In genomic region chr2:122485654-122486053, GRCm38 (mm10) we compare ENCODE assay signal across 17 mouse cellular contexts. TPM values are rescaled to one million over a fixed set of nuclear protein-coding genes. Genes with fewer than 3 reads are reported as not detected.
DNase-seq lines count a peak whose midpoint lies in the region; ATAC-seq and TF ChIP-seq lines count a peak whose summit lies in the region.
"Not testable (repeated sequence)": the region's sequence is repeated elsewhere in the genome, so short reads cannot be mapped to it uniquely, and the experiment has no call there.
"Had no signal": no experiment of that assay in that cellular context is flagged by ENCODE, and none has a peak within 500 bp of the region (broad histone marks: within the 10 kb centered on the region; RNA-seq: fewer than 3 reads in every experiment).

No protein-coding gene starts in this region.

- H3K4me2 ChIP-seq in intestine, embryonic 16.5 days (ENCODE audit: low read depth, low read length): not testable (repeated sequence)

- not testable (repeated sequence) for TF ChIP-seq CTCF in thymus, adult 2 months (IDR thresholded peaks at IDR 0.05; ENCODE audit: borderline replicate concordance, control insufficient read depth, extremely low read depth, insufficient read depth, low read length, poor library complexity)

- H3K36me3 ChIP-seq in intestine, embryonic 16.5 days (ENCODE audit: control insufficient read depth, insufficient read depth, low read length); thymus, adult 2 months (ENCODE audit: control insufficient read depth, insufficient read depth, low read length): not testable (repeated sequence)

- DNase-seq in CD4-positive, CD25-positive, alpha-beta regulatory T cell, adult 2 months (ENCODE audit: low read depth, low spot score): peak; percentile 26
- DNase-seq in thymus, adult 2 months: not testable (repeated sequence)

- H3K4me1 ChIP-seq in intestine, embryonic 16.5 days (ENCODE audit: control insufficient read depth, insufficient read depth, low read length); thymus, adult 2 months (replicated peaks; ENCODE audit: control insufficient read depth, insufficient read depth, low read length): not testable (repeated sequence)

- not testable (repeated sequence) for H3K9ac ChIP-seq in intestine, embryonic 16.5 days (ENCODE audit: low read depth, low read length)

- not testable (repeated sequence) for TF ChIP-seq POLR2A in thymus, adult 2 months (IDR thresholded peaks at IDR 0.05; ENCODE audit: control insufficient read depth, extremely low read depth, insufficient read depth, low read length, poor library complexity)

- 36% methylated on average over 1 of the region's 3 CpGs for WGBS in intestine, embryonic 16.5 days
- WGBS in thymus, adult 2 months: 1% methylated on average over 3 of the region's 3 CpGs

- peak; percentile 85 for ATAC-seq in activated CD4-positive, CD25-positive, alpha-beta regulatory T cell, adult 4 months
- peak; percentile 77 to 84 for ATAC-seq in hematopoietic stem cell, adult 5-6 weeks (replicated peaks in 1 of 2; ENCODE audit: insufficient read depth in 1 of 2, low FRiP score in 2 of 2, low TSS enrichment in 1 of 2, low read depth in 1 of 2, poor library complexity in 2 of 2, severe bottlenecking in 2 of 2)
- ATAC-seq in intestine, embryonic 16.5 days: peak; percentile 37
- peak; percentile 64 for ATAC-seq in megakaryocyte-erythroid progenitor cell, adult 5-6 weeks (replicated peaks; ENCODE audit: low FRiP score, low TSS enrichment, poor library complexity, severe bottlenecking)

- H3K27ac ChIP-seq in intestine, embryonic 16.5 days (ENCODE audit: low read length); thymus, adult 2 months (ENCODE audit: control insufficient read depth, insufficient read depth, low read length): not testable (repeated sequence)

- not testable (repeated sequence) for H3K9me3 ChIP-seq in intestine, embryonic 16.5 days (ENCODE audit: control insufficient read depth, low read length)

- not testable (repeated sequence) for H3K4me3 ChIP-seq in intestine, embryonic 16.5 days (ENCODE audit: low read length)
- H3K4me3 ChIP-seq in thymus, adult 2 months (ENCODE audit: control insufficient read depth, insufficient read depth, low read length): peak overlapping the region; percentile 5; the same call in 1 of the 2 replicates

- not testable (repeated sequence) for H3K27me3 ChIP-seq in intestine, embryonic 16.5 days (replicated peaks; ENCODE audit: control insufficient read depth, insufficient read depth, low read length); thymus, adult 2 months (ENCODE audit: control insufficient read depth, insufficient read depth, low read length)

RNA-seq across cellular contexts. Expression of gene Gm14085, which starts 0.9 kb away (rescaled TPM):
- 1 to 10 TPM; 6.4 to 8.8 TPM for polyA plus RNA-seq in activated CD4-positive, CD25-positive, alpha-beta regulatory T cell, adult 4 months (2017; shearing (Covaris generic))
- total RNA-seq in hematopoietic stem cell, adult 5-6 weeks (2017): 1.1 TPM in 1 of 2 replicates, not detected in the other
- 0.53 and 0.75 TPM in 2 replicates for polyA plus RNA-seq in intestine, embryonic 16.5 days (2015; fragmentation: Nextera tagmentation; extraction: Ambion mirVana)
- 0.28 TPM in 1 of 2 replicates, not detected in the other for total RNA-seq in megakaryocyte-erythroid progenitor cell, adult 5-6 weeks (2014; fragmentation: Nextera tagmentation)
- 0.14 TPM in 1 of 2 replicates, not detected in the other for total RNA-seq in megakaryocyte-erythroid progenitor cell, adult 5-6 weeks (2017)
- polyA plus RNA-seq in thymus, adult 2 months (2012; rRNA removed): 4.7 and 4.8 TPM in 2 replicates
- total RNA-seq: forebrain, postnatal 0 days; hindbrain, postnatal 0 days had no signal
- polyA plus RNA-seq: embryonic facial prominence, embryonic 12.5 days; embryonic facial prominence, embryonic 15.5 days; forebrain, embryonic 11.5 days; forebrain, embryonic 14.5 days; forebrain, postnatal 0 days; frontal cortex, adult 2 months; heart, embryonic 12.5 days; heart, embryonic 15.5 days; hindbrain, embryonic 11.5 days; hindbrain, embryonic 14.5 days; hindbrain, postnatal 0 days had no signal

RNA-seq across cellular contexts. Expression of gene Slc28a2, which starts 59.4 kb away (rescaled TPM):
- polyA plus RNA-seq in activated CD4-positive, CD25-positive, alpha-beta regulatory T cell, adult 4 months (2017; shearing (Covaris generic)): 100 to 1,000 TPM in 1 of 2 experiments, 10 to 100 TPM in 1; 98.0 to 106 TPM
- 25.6 and 36.6 TPM in 2 replicates for total RNA-seq in hematopoietic stem cell, adult 5-6 weeks (2017)
- 93.5 and 105 TPM in 2 replicates for polyA plus RNA-seq in intestine, embryonic 16.5 days (2015; fragmentation: Nextera tagmentation; extraction: Ambion mirVana)
- total RNA-seq in megakaryocyte-erythroid progenitor cell, adult 5-6 weeks (2014; fragmentation: Nextera tagmentation): 3.5 and 11.6 TPM in 2 replicates
- 3.2 and 4.5 TPM in 2 replicates for total RNA-seq in megakaryocyte-erythroid progenitor cell, adult 5-6 weeks (2017)
- polyA plus RNA-seq in thymus, adult 2 months (2012; rRNA removed): 22.9 and 28.7 TPM in 2 replicates
- polyA plus RNA-seq: forebrain, embryonic 11.5 days; forebrain, embryonic 14.5 days; hindbrain, embryonic 11.5 days; hindbrain, postnatal 0 days had no signal
